In the genomic region with DNA sequence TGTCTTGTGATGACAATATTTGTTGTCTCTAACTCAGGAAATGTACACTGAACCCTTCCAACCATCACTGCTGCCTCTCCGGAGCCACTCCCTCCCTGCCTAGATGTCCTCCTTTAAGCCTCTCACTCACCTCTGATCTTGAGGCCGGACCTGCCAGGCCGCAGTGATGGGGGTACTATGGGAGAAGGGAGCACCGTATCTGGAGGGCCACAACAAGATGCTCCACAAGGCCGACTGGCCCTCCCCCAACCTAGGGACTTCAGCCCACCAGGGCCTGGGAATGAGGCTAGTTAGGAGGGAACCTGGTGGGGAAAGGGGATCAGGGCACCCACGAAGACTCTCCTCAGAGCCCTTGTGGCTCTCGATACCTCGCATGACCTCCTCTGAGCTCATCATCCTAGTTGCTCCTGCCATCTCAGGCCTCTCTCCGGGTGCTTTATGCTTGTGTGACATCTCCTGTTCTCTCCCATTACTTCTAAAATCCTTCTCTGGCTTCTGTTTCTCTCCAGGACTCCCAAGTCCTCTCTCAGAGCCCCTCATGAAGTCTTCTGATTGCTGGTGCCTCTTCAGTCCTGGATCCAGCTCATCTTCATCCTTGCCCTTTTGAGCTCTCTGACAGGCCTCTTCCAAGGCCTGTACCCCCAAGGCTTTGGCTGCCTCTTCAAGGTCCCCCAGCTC, we compare ENCODE assay signal across 22 mouse cellular contexts. TPM values are rescaled to one million over a fixed set of nuclear protein-coding genes. Genes with fewer than 3 reads are reported as not detected.
A peak's percentile ranks its signal among the peaks of the same experiment; 100 is the strongest.
DNase-seq lines count a peak whose midpoint lies in the region; ATAC-seq and TF ChIP-seq lines count a peak whose summit lies in the region.
"Had no signal": no experiment of that assay in that cellular context is flagged by ENCODE, and none has a peak within 500 bp of the region (broad histone marks: within the 10 kb centered on the region; RNA-seq: fewer than 3 reads in every experiment).

No protein-coding gene starts in this region.

- no peak overlapping the region for H3K4me2 ChIP-seq in heart, embryonic 13.5 days
- no peak overlapping the region for H3K4me2 ChIP-seq in midbrain, embryonic 12.5 days (replicated peaks)
- no peak overlapping the region for H3K4me2 ChIP-seq in midbrain, embryonic 15.5 days
- H3K4me2 ChIP-seq in intestine, postnatal 0 days (replicated peaks; ENCODE audit: low read depth), result peak overlapping the region; percentile 67; the same call in 1 of the 2 replicates
- H3K4me2 ChIP-seq: heart, embryonic 11.5 days; lung, embryonic 14.5 days had no signal

- TF ChIP-seq RAD21 in MEL (IDR thresholded peaks at IDR 0.05; ENCODE audit: low read depth, low read length), result no peak

- TF ChIP-seq POLR2A in MEL (IDR thresholded peaks at IDR 0.05; ENCODE audit: control insufficient read depth in 1 of 2, insufficient read depth in 1 of 2, low read depth in 1 of 2, low read length in 2 of 2, poor library complexity in 1 of 2), result no peak

- no peak for ATAC-seq in heart, embryonic 13.5 days (ENCODE audit: extremely low read depth, insufficient number of reproducible peaks, low FRiP score, low TSS enrichment)
- no peak for ATAC-seq in midbrain, embryonic 12.5 days (ENCODE audit: low FRiP score, low read depth)
- no peak for ATAC-seq in midbrain, embryonic 15.5 days (replicated peaks)
- no peak for ATAC-seq in intestine, postnatal 0 days
- ATAC-seq: CD4-positive, CD25-positive, alpha-beta regulatory T cell, adult 4 months; Patski had no signal

- H3K36me3 ChIP-seq in heart, embryonic 13.5 days, result peaks cover 9% of the 10 kb centered on the region
- peaks cover 9% of the 10 kb centered on the region for H3K36me3 ChIP-seq in midbrain, embryonic 12.5 days
- no peaks in the 10 kb centered on the region for H3K36me3 ChIP-seq in midbrain, embryonic 15.5 days (replicated peaks)
- peaks cover 0 to 16% of the 10 kb centered on the region in 2 experiments; a peak in 2 of 4 replicates for H3K36me3 ChIP-seq in MEL (ENCODE audit: control insufficient read depth in 1 of 2, insufficient read depth in 2 of 2, low read length in 2 of 2)
- peaks cover 7% of the 10 kb centered on the region for H3K36me3 ChIP-seq in intestine, postnatal 0 days (ENCODE audit: control insufficient read depth, insufficient read depth)

- H3K4me3 ChIP-seq in heart, embryonic 13.5 days, result no peak overlapping the region
- no peak overlapping the region for H3K4me3 ChIP-seq in midbrain, embryonic 12.5 days
- H3K4me3 ChIP-seq in midbrain, embryonic 15.5 days, result no peak overlapping the region
- no peak overlapping the region; a peak in 1 of 4 replicates for H3K4me3 ChIP-seq in MEL (ENCODE audit: control insufficient read depth in 1 of 2, insufficient read depth in 1 of 2, low read depth in 2 of 2, low read length in 2 of 2)
- H3K4me3 ChIP-seq in intestine, postnatal 0 days (ENCODE audit: low read depth, low read length), result no peak overlapping the region

- H3K9ac ChIP-seq in heart, embryonic 13.5 days, result peak overlapping the region; percentile 50; the same call in 1 of the 2 replicates
- no peak overlapping the region for H3K9ac ChIP-seq in midbrain, embryonic 12.5 days (replicated peaks)
- H3K9ac ChIP-seq in midbrain, embryonic 15.5 days, result no peak overlapping the region
- H3K9ac ChIP-seq in MEL (ENCODE audit: control insufficient read depth, low read depth, low read length, poor library complexity, severe bottlenecking), result peak overlapping the region; percentile 49
- H3K9ac ChIP-seq in intestine, postnatal 0 days (ENCODE audit: low read depth, low read length), result no peak overlapping the region
- H3K9ac ChIP-seq: lung, embryonic 14.5 days had no signal

- TF ChIP-seq EP300 in MEL (IDR thresholded peaks at IDR 0.05; ENCODE audit: low read depth in 1 of 2, low read length in 2 of 2), result no peak

- no peak overlapping the region for H3K27ac ChIP-seq in heart, embryonic 13.5 days (replicated peaks)
- H3K27ac ChIP-seq in midbrain, embryonic 12.5 days (replicated peaks), result 0 out of 2 replicates have a peak overlapping the region, but pooled peaks have one; percentile 20
- H3K27ac ChIP-seq in midbrain, embryonic 15.5 days, result no peak overlapping the region
- H3K27ac ChIP-seq in MEL (ENCODE audit: control insufficient read depth, low read depth, low read length), result no peak overlapping the region
- H3K27ac ChIP-seq in intestine, postnatal 0 days (ENCODE audit: low read depth, low read length), result no peak overlapping the region

- H3K9me3 ChIP-seq in heart, embryonic 13.5 days, result no peaks in the 10 kb centered on the region
- no peaks in the 10 kb centered on the region for H3K9me3 ChIP-seq in midbrain, embryonic 12.5 days
- no peaks in the 10 kb centered on the region for H3K9me3 ChIP-seq in midbrain, embryonic 15.5 days
- H3K9me3 ChIP-seq in MEL (replicated peaks; ENCODE audit: insufficient read depth, low read length), result no peaks in the 10 kb centered on the region
- no peaks in the 10 kb centered on the region for H3K9me3 ChIP-seq in intestine, postnatal 0 days (ENCODE audit: control insufficient read depth)

- DNase-seq in heart, adult 9 months (ENCODE audit: low spot score in 2 of 2), result no peak
- DNase-seq in MEL (ENCODE audit: low read depth, low spot score), result no peak
- DNase-seq in gastrocnemius, postnatal 25 days, result no peak
- DNase-seq: cerebellum, adult 18-20 months; gastrocnemius, postnatal 10 days; heart, postnatal 36 days; kidney, adult 18-20 months; kidney, postnatal 36 days; layer of hippocampus, postnatal 36 days; lung, embryonic 14.5 days; right cerebral cortex, adult 18-20 months; spleen, adult 18-20 months; thymus, postnatal 25 days had no signal

- peaks cover 33% of the 10 kb centered on the region for H3K79me2 ChIP-seq in MEL (ENCODE audit: control insufficient read depth, insufficient read depth, low read length, poor library complexity)

- H3K27me3 ChIP-seq in heart, embryonic 13.5 days (replicated peaks), result peaks cover 15% of the 10 kb centered on the region
- no peaks in the 10 kb centered on the region for H3K27me3 ChIP-seq in midbrain, embryonic 12.5 days
- H3K27me3 ChIP-seq in midbrain, embryonic 15.5 days (replicated peaks), result no peaks in the 10 kb centered on the region
- H3K27me3 ChIP-seq in MEL (ENCODE audit: control insufficient read depth in 1 of 2, insufficient read depth in 2 of 2, low read length in 2 of 2), result no peaks in the 10 kb centered on the region
- no peaks in the 10 kb centered on the region for H3K27me3 ChIP-seq in intestine, postnatal 0 days (replicated peaks; ENCODE audit: control insufficient read depth, insufficient read depth, low read length)
- H3K27me3 ChIP-seq: Patski had no signal

- no peak for TF ChIP-seq CTCF in MEL (IDR thresholded peaks at IDR 0.05 in 2 of 3, conservative IDR thresholded peaks at IDR 0.05 in 1 of 3; ENCODE audit: control insufficient read depth in 1 of 3, insufficient read depth in 1 of 3, low read depth in 2 of 3, low read length in 3 of 3, poor library complexity in 1 of 3, severe bottlenecking in 1 of 3)
- no peak for TF ChIP-seq CTCF in intestine, postnatal 0 days (IDR thresholded peaks at IDR 0.05; ENCODE audit: low read depth)

- WGBS in heart, embryonic 13.5 days, result 77% methylated on average over 9 of the region's 9 CpGs
- 86% methylated on average over 9 of the region's 9 CpGs for WGBS in midbrain, embryonic 12.5 days
- 82% methylated on average over 9 of the region's 9 CpGs for WGBS in midbrain, embryonic 15.5 days
- WGBS in intestine, postnatal 0 days, result 82% methylated on average over 9 of the region's 9 CpGs

- peaks cover 23% of the 10 kb centered on the region for H3K4me1 ChIP-seq in heart, embryonic 13.5 days
- peaks cover 25% of the 10 kb centered on the region for H3K4me1 ChIP-seq in midbrain, embryonic 12.5 days
- H3K4me1 ChIP-seq in midbrain, embryonic 15.5 days, result peaks cover 21% of the 10 kb centered on the region
- peaks cover 10 to 38% of the 10 kb centered on the region in 2 experiments; a peak in 3 of 4 replicates for H3K4me1 ChIP-seq in MEL (ENCODE audit: control insufficient read depth in 1 of 2, insufficient read depth in 2 of 2, low read length in 2 of 2)
- no peaks in the 10 kb centered on the region for H3K4me1 ChIP-seq in intestine, postnatal 0 days (replicated peaks; ENCODE audit: control insufficient read depth, insufficient read depth, low read length)

RNA-seq across cellular contexts. Expression of a gene that starts 2.5 kb away (rescaled TPM):
- 4.4 and 5.7 TPM in 2 replicates for polyA plus RNA-seq in heart, embryonic 13.5 days (2015; fragmentation: Nextera tagmentation; extraction: Ambion mirVana)
- 11.4 and 13.6 TPM in 2 replicates for polyA plus RNA-seq in midbrain, embryonic 12.5 days (2016; fragmentation: Nextera tagmentation; extraction: Ambion mirVana)
- 12.1 and 12.3 TPM in 2 replicates for polyA plus RNA-seq in midbrain, embryonic 15.5 days (2015; fragmentation: Nextera tagmentation; extraction: Ambion mirVana)
- total RNA-seq in MEL (2012; rRNA removed), result 13.2 and 15.6 TPM in 2 replicates
- polyA plus RNA-seq in MEL (2012; ENCODE audit: insufficient read depth in 1 of 2, insufficient read length in 2 of 2, low read depth in 1 of 2, low replicate concordance in 2 of 2, missing spikeins in 1 of 2), result 10 to 100 TPM in 1 of 2 experiments, not detected in 1; 48.2 TPM
- polyA plus RNA-seq in intestine, postnatal 0 days (2015; fragmentation: Nextera tagmentation; extraction: Ambion mirVana), result 5.6 and 5.8 TPM in 2 replicates
- total RNA-seq in gastrocnemius, postnatal 25 days (2021), result 10 to 100 TPM; 12.3 to 14.0 TPM

RNA-seq across cellular contexts. Expression of a gene that starts 7.6 kb away (rescaled TPM):
- 0.13 and 0.19 TPM in 2 replicates for polyA plus RNA-seq in heart, embryonic 13.5 days (2015; fragmentation: Nextera tagmentation; extraction: Ambion mirVana)
- polyA plus RNA-seq in midbrain, embryonic 12.5 days (2016; fragmentation: Nextera tagmentation; extraction: Ambion mirVana), result 0.34 and 0.47 TPM in 2 replicates
- polyA plus RNA-seq in midbrain, embryonic 15.5 days (2015; fragmentation: Nextera tagmentation; extraction: Ambion mirVana), result 0.36 and 0.41 TPM in 2 replicates
- 20.1 and 25.9 TPM in 2 replicates for total RNA-seq in MEL (2012; rRNA removed)
- polyA plus RNA-seq in MEL (2012; ENCODE audit: insufficient read depth in 1 of 2, insufficient read length in 2 of 2, low read depth in 1 of 2, low replicate concordance in 2 of 2, missing spikeins in 1 of 2), result 10 to 100 TPM in 1 of 2 experiments, not detected in 1; 32.8 TPM
- polyA plus RNA-seq in intestine, postnatal 0 days (2015; fragmentation: Nextera tagmentation; extraction: Ambion mirVana), result 1.2 TPM in 2 replicates
- not detected for total RNA-seq in gastrocnemius, postnatal 25 days (2021)
- total RNA-seq: gastrocnemius, postnatal 10 days; heart, postnatal 36 days; layer of hippocampus, postnatal 36 days had no signal
- polyA plus RNA-seq: limb, embryonic 11.5 days had no signal

RNA-seq across cellular contexts. Expression of a gene that starts 21.6 kb away (rescaled TPM):
- polyA plus RNA-seq in heart, embryonic 13.5 days (2015; fragmentation: Nextera tagmentation; extraction: Ambion mirVana), result 0.33 and 0.37 TPM in 2 replicates
- 0.75 and 0.85 TPM in 2 replicates for polyA plus RNA-seq in midbrain, embryonic 12.5 days (2016; fragmentation: Nextera tagmentation; extraction: Ambion mirVana)
- 0.51 and 0.58 TPM in 2 replicates for polyA plus RNA-seq in midbrain, embryonic 15.5 days (2015; fragmentation: Nextera tagmentation; extraction: Ambion mirVana)
- total RNA-seq in MEL (2012; rRNA removed), result 0.42 and 0.54 TPM in 2 replicates
- polyA plus RNA-seq in MEL (2012; ENCODE audit: insufficient read depth in 1 of 2, insufficient read length in 2 of 2, low read depth in 1 of 2, low replicate concordance in 2 of 2, missing spikeins in 1 of 2), result 1 to 10 TPM in 1 of 2 experiments, not detected in 1; 1.6 TPM
- polyA plus RNA-seq in intestine, postnatal 0 days (2015; fragmentation: Nextera tagmentation; extraction: Ambion mirVana), result 1.0 and 1.6 TPM in 2 replicates
- total RNA-seq in gastrocnemius, postnatal 25 days (2021), result not detected
- total RNA-seq: monocyte, adult 5-6 weeks had no signal

RNA-seq across cellular contexts. Expression of a gene that starts 25.8 kb away (rescaled TPM):
- 3.5 and 3.6 TPM in 2 replicates for polyA plus RNA-seq in heart, embryonic 13.5 days (2015; fragmentation: Nextera tagmentation; extraction: Ambion mirVana)
- polyA plus RNA-seq in midbrain, embryonic 12.5 days (2016; fragmentation: Nextera tagmentation; extraction: Ambion mirVana), result 5.9 and 8.2 TPM in 2 replicates
- 8.0 and 8.1 TPM in 2 replicates for polyA plus RNA-seq in midbrain, embryonic 15.5 days (2015; fragmentation: Nextera tagmentation; extraction: Ambion mirVana)
- 1.3 and 1.7 TPM in 2 replicates for total RNA-seq in MEL (2012; rRNA removed)
- polyA plus RNA-seq in MEL (2012; ENCODE audit: insufficient read depth in 1 of 2, insufficient read length in 2 of 2, low read depth in 1 of 2, low replicate concordance in 2 of 2, missing spikeins in 1 of 2), result 1 to 10 TPM in 1 of 2 experiments, not detected in 1; 3.1 TPM
- polyA plus RNA-seq in intestine, postnatal 0 days (2015; fragmentation: Nextera tagmentation; extraction: Ambion mirVana), result 0.73 and 1.2 TPM in 2 replicates
- under 1 TPM; 0.46 to 0.75 TPM for total RNA-seq in gastrocnemius, postnatal 25 days (2021)
- total RNA-seq: monocyte, adult 5-6 weeks had no signal

RNA-seq across cellular contexts. Expression of a gene that starts 27.6 kb away (rescaled TPM):
- polyA plus RNA-seq in heart, embryonic 13.5 days (2015; fragmentation: Nextera tagmentation; extraction: Ambion mirVana), result 114 and 116 TPM in 2 replicates
- polyA plus RNA-seq in midbrain, embryonic 12.5 days (2016; fragmentation: Nextera tagmentation; extraction: Ambion mirVana), result 130 and 144 TPM in 2 replicates
- 121 and 123 TPM in 2 replicates for polyA plus RNA-seq in midbrain, embryonic 15.5 days (2015; fragmentation: Nextera tagmentation; extraction: Ambion mirVana)
- total RNA-seq in MEL (2012; rRNA removed), result 43.0 and 60.8 TPM in 2 replicates
- 100 to 1,000 TPM in 1 of 2 experiments, not detected in 1; 157 TPM for polyA plus RNA-seq in MEL (2012; ENCODE audit: insufficient read depth in 1 of 2, insufficient read length in 2 of 2, low read depth in 1 of 2, low replicate concordance in 2 of 2, missing spikeins in 1 of 2)
- polyA plus RNA-seq in intestine, postnatal 0 days (2015; fragmentation: Nextera tagmentation; extraction: Ambion mirVana), result 247 and 259 TPM in 2 replicates
- 10 to 100 TPM; 91.2 to 92.1 TPM for total RNA-seq in gastrocnemius, postnatal 25 days (2021)

Comparison
In these comparisons a context has a peak if more than half of its experiments do, and no peak if none do; other contexts are left out.
1. H3K9ac ChIP-seq: peak in heart, embryonic 13.5 days (single experiment) and MEL (single experiment); none in midbrain, embryonic 12.5 days (single experiment), midbrain, embryonic 15.5 days (single experiment) and intestine, postnatal 0 days (single experiment).
2. RNA of a gene that starts 7.6 kb away (polyA plus RNA-seq): 32.8 TPM in MEL; 1.2 TPM in intestine, postnatal 0 days, 0.34 to 0.47 TPM in midbrain, embryonic 12.5 days, 0.36 to 0.41 TPM in midbrain, embryonic 15.5 days and 0.13 to 0.19 TPM in heart, embryonic 13.5 days; every median in the first group is over 10 times any median in the second.